Mouse (Mus musculus) thymus, adult 2 months (tissue): ENCODE measurements around the gene Lbp.

Experiments
- CTCF ChIP-seq: fragments of 200-500 bp; IDR thresholded peaks from 2 replicates; pipeline ENCODE4 v1.5.1; 2012; ENCODE audit warnings: mild to moderate bottlenecking, control low read depth, low read length, moderate library complexity, borderline replicate concordance; ENCODE audit not compliant: control insufficient read depth, poor library complexity, insufficient read depth; ENCODE audit errors: extremely low read depth
- POLR2A ChIP-seq: fragments of 200-500 bp; IDR thresholded peaks from 2 replicates; pipeline ENCODE4 v1.6.1; 2012; ENCODE audit warnings: mild to moderate bottlenecking, low read length, control low read depth, moderate library complexity; ENCODE audit not compliant: control insufficient read depth, poor library complexity, insufficient read depth; ENCODE audit errors: extremely low read depth

- TF ChIP-seq CTCF (no peak), POLR2A (no peak)
Measured at GRCm38 (mm10) chr2:158299731-158300130, 6.6 kb upstream of the Lbp start.
